Mouse (Mus musculus): ENCODE results near the gene AI464131. TPM values are rescaled to one million over a fixed set of nuclear protein-coding genes. Genes with fewer than 3 reads are reported as not detected.

AI464131 gene
- polyA plus RNA-seq, 1 experiment from 2014 or later: 10.3 TPM

GRCm38 (mm10) chr4:41513309-41513708 lies 10.4 kb upstream of the AI464131 start:
- Histone ChIP-seq H3K27ac (no peak overlapping the region), H3K4me2 (replicated peaks) (no peak overlapping the region), H3K4me1 (replicated peaks; ENCODE audit: control insufficient read depth, insufficient read depth, low read length) (0 out of 2 replicates have a peak, but pooled peaks cover 11% of the 10 kb centered on the region), H3K4me3 (replicated peaks; ENCODE audit: low read length) (no peak overlapping the region), H3K36me3 (replicated peaks; ENCODE audit: control insufficient read depth, insufficient read depth) (peaks cover under 1% of the 10 kb centered on the region; the same call in 1 of the 2 replicates), H3K9ac (no peak overlapping the region), H3K27me3 (ENCODE audit: control insufficient read depth, insufficient read depth, low read length) (no peaks in the 10 kb centered on the region), H3K9me3 (ENCODE audit: control insufficient read depth, low read length) (no peaks in the 10 kb centered on the region)
- 29% methylated on average over 4 of the region's 4 CpGs for WGBS
- ATAC-seq (ENCODE audit: low FRiP score) (peak; percentile 46; the same call in 1 of the 2 replicates), DNase-seq (ENCODE audit: low spot score) (no peak)

GRCm38 (mm10) chr4:41507998-41508397 lies 5.1 kb upstream of the AI464131 start:
- DNase-seq (ENCODE audit: low spot score): no peak
- no peak for ATAC-seq (ENCODE audit: low FRiP score)
- 36% methylated on average over 7 of the region's 7 CpGs for WGBS
- peaks cover 15% of the 10 kb centered on the region for H3K4me1 ChIP-seq (replicated peaks; ENCODE audit: control insufficient read depth, insufficient read depth, low read length)
- H3K36me3 ChIP-seq (replicated peaks; ENCODE audit: control insufficient read depth, insufficient read depth): no peaks in the 10 kb centered on the region
- no peak overlapping the region; the same call in 1 of the 2 replicates for H3K4me3 ChIP-seq (replicated peaks; ENCODE audit: low read length)
- peak overlapping the region; percentile 80; the same call in 1 of the 2 replicates for H3K4me2 ChIP-seq (replicated peaks)
- no peak overlapping the region for H3K27ac ChIP-seq
- H3K9me3 ChIP-seq (ENCODE audit: control insufficient read depth, low read length): no peaks in the 10 kb centered on the region
- H3K27me3 ChIP-seq (ENCODE audit: control insufficient read depth, insufficient read depth, low read length): peaks cover 3% of the 10 kb centered on the region; the same call in 1 of the 2 replicates
- H3K9ac ChIP-seq: no peak overlapping the region

DNA sequence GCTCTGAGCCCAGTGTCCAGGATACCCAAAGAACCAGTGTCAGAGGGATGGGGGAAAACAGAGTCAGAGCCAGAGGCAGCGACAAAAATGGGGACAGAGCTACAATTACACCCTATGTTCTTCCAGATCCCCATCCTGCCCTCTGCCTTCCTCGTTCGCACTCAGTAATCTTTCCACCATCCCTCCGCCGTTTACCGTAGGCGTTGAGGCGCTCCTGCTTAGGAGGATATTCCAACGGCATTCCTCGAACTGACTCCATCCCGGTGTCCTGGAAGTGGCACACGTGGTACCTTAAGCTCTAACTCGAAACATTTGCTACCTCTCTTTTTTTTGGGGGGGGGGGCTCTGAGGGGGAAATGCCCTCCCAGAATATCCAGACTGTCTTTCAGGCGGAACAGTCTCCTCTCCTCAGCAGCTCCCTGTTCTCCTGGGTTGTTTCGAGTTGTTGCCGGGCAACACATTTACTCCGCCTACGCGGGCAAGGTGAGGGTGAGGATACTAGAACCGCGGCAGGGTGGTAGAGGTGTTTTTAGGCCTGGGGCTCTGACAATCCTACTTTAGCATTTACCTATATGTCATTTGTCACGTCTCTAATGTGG lies 4.5 kb upstream of the AI464131 start:
- peaks cover 3% of the 10 kb centered on the region; the same call in 1 of the 2 replicates for H3K27me3 ChIP-seq (ENCODE audit: control insufficient read depth, insufficient read depth, low read length)
- DNase-seq (ENCODE audit: low spot score) (peak; percentile 62), ATAC-seq (ENCODE audit: low FRiP score) (peak; percentile 7)
- H3K36me3 ChIP-seq (replicated peaks; ENCODE audit: control insufficient read depth, insufficient read depth): no peaks in the 10 kb centered on the region
- under 1% methylated on average over 22 of the region's 22 CpGs for WGBS
- peak overlapping the region; percentile 68 for H3K27ac ChIP-seq
- peaks cover 13% of the 10 kb centered on the region for H3K4me1 ChIP-seq (replicated peaks; ENCODE audit: control insufficient read depth, insufficient read depth, low read length)
- H3K4me3 ChIP-seq (replicated peaks; ENCODE audit: low read length): peak overlapping the region; percentile 44
- peak overlapping the region; percentile 80 for H3K4me2 ChIP-seq (replicated peaks)
- peak overlapping the region; percentile 72 for H3K9ac ChIP-seq
- no peaks in the 10 kb centered on the region for H3K9me3 ChIP-seq (ENCODE audit: control insufficient read depth, low read length)

GRCm38 (mm10) chr4:41506906-41507305 lies 4.0 kb upstream of the AI464131 start:
- Histone ChIP-seq H3K27ac (peak overlapping the region; percentile 68), H3K4me3 (replicated peaks; ENCODE audit: low read length) (peak overlapping the region; percentile 44), H3K4me2 (replicated peaks) (peak overlapping the region; percentile 80), H3K9me3 (ENCODE audit: control insufficient read depth, low read length) (no peaks in the 10 kb centered on the region), H3K36me3 (replicated peaks; ENCODE audit: control insufficient read depth, insufficient read depth) (no peaks in the 10 kb centered on the region), H3K27me3 (ENCODE audit: control insufficient read depth, insufficient read depth, low read length) (peaks cover 4% of the 10 kb centered on the region; the same call in 1 of the 2 replicates), H3K4me1 (replicated peaks; ENCODE audit: control insufficient read depth, insufficient read depth, low read length) (peaks cover 15% of the 10 kb centered on the region), H3K9ac (peak overlapping the region; percentile 72)
- under 1% methylated on average over 29 of the region's 29 CpGs for WGBS
- DNase-seq (ENCODE audit: low spot score) (peak; percentile 79), ATAC-seq (ENCODE audit: low FRiP score) (peak; percentile 78)

GRCm38 (mm10) chr4:41506156-41506555 lies 3.3 kb upstream of the AI464131 start:
- WGBS: 13% methylated on average over 13 of the region's 13 CpGs
- Histone ChIP-seq H3K4me2 (replicated peaks) (peak overlapping the region; percentile 80; the same call in 1 of the 2 replicates), H3K4me3 (replicated peaks; ENCODE audit: low read length) (no peak overlapping the region), H3K9me3 (ENCODE audit: control insufficient read depth, low read length) (no peaks in the 10 kb centered on the region), H3K27me3 (ENCODE audit: control insufficient read depth, insufficient read depth, low read length) (peaks cover 11% of the 10 kb centered on the region; the same call in 1 of the 2 replicates), H3K27ac (no peak overlapping the region), H3K36me3 (replicated peaks; ENCODE audit: control insufficient read depth, insufficient read depth) (no peaks in the 10 kb centered on the region), H3K4me1 (replicated peaks; ENCODE audit: control insufficient read depth, insufficient read depth, low read length) (peaks cover 17% of the 10 kb centered on the region), H3K9ac (no peak overlapping the region)
- DNase-seq (ENCODE audit: low spot score) (peak; percentile 62), ATAC-seq (ENCODE audit: low FRiP score) (no peak)

DNA sequence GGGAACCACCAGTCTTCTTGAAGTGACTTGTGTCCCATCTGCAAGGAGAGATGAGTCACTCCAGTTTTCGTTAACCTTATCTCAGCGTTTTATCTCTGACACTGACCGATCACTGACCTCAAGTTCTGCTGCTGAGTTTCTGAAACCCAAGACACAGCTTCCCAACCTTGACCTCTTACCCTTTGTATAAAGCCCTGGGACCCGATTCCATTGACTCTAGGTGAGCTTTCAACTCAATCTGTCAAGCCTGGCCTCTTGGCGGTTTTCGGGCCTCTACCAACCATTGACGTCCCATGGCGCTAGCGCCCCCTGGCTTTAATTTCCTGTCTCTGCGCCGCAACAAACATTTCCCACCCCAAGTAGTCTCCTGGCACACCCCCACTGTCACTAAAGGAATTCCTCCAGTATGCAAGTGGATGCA lies 2.3 kb upstream of the AI464131 start:
- no peak overlapping the region for H3K4me2 ChIP-seq (replicated peaks)
- no peak overlapping the region for H3K27ac ChIP-seq
- H3K4me3 ChIP-seq (replicated peaks; ENCODE audit: low read length): no peak overlapping the region
- peaks cover 17% of the 10 kb centered on the region for H3K4me1 ChIP-seq (replicated peaks; ENCODE audit: control insufficient read depth, insufficient read depth, low read length)
- no peak for ATAC-seq (ENCODE audit: low FRiP score)
- DNase-seq (ENCODE audit: low spot score): no peak
- H3K9me3 ChIP-seq (ENCODE audit: control insufficient read depth, low read length): no peaks in the 10 kb centered on the region
- H3K27me3 ChIP-seq (ENCODE audit: control insufficient read depth, insufficient read depth, low read length): peaks cover 21% of the 10 kb centered on the region
- no peaks in the 10 kb centered on the region for H3K36me3 ChIP-seq (replicated peaks; ENCODE audit: control insufficient read depth, insufficient read depth)
- H3K9ac ChIP-seq: no peak overlapping the region
- 55% methylated on average over 11 of the region's 11 CpGs for WGBS

DNA sequence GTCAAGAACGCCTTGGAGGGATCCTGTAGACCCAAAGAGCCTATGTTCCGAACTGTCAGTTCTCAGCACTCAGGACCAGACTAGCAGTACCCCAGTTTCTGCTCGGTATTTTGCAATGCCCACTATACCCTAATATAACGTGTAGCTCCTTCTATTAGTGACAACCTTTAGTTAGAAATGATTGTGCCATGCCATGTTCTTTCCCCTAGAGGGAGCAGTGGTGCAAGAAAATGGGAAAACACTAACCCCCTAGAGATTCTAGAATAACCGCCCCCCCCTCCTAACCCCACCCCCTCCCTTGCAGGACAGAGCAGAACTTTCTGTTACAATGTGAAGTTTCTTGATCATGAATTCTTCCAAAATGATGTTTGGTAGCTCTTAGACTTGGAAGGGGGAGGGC lies 1.4 kb upstream of the AI464131 start:
- Histone ChIP-seq H3K27me3 (ENCODE audit: control insufficient read depth, insufficient read depth, low read length) (peaks cover 29% of the 10 kb centered on the region), H3K4me3 (replicated peaks; ENCODE audit: low read length) (no peak overlapping the region), H3K9me3 (ENCODE audit: control insufficient read depth, low read length) (no peaks in the 10 kb centered on the region), H3K4me2 (replicated peaks) (no peak overlapping the region), H3K27ac (no peak overlapping the region), H3K4me1 (replicated peaks; ENCODE audit: control insufficient read depth, insufficient read depth, low read length) (peaks cover 20% of the 10 kb centered on the region), H3K9ac (no peak overlapping the region), H3K36me3 (replicated peaks; ENCODE audit: control insufficient read depth, insufficient read depth) (no peaks in the 10 kb centered on the region)
- ATAC-seq (ENCODE audit: low FRiP score) (no peak), DNase-seq (ENCODE audit: low spot score) (no peak)
- WGBS: 79% methylated on average over 5 of the region's 5 CpGs

- peaks cover 23% of the 10 kb centered on the region for H3K4me1 ChIP-seq (replicated peaks; ENCODE audit: control insufficient read depth, insufficient read depth, low read length)
- peaks cover 46% of the 10 kb centered on the region for H3K27me3 ChIP-seq (ENCODE audit: control insufficient read depth, insufficient read depth, low read length)
- 11% methylated on average over 20 of the region's 20 CpGs for WGBS
- no peaks in the 10 kb centered on the region for H3K36me3 ChIP-seq (replicated peaks; ENCODE audit: control insufficient read depth, insufficient read depth)
- H3K4me2 ChIP-seq (replicated peaks): peak overlapping the region; percentile 50
- no peak overlapping the region for H3K27ac ChIP-seq
- H3K9ac ChIP-seq: peak overlapping the region; percentile 6; the same call in 1 of the 2 replicates
- H3K9me3 ChIP-seq (ENCODE audit: control insufficient read depth, low read length): no peaks in the 10 kb centered on the region
- ATAC-seq (ENCODE audit: low FRiP score) (peak; percentile 14; the same call in 1 of the 2 replicates), DNase-seq (ENCODE audit: low spot score) (no peak)
- peak overlapping the region; percentile 26 for H3K4me3 ChIP-seq (replicated peaks; ENCODE audit: low read length)
These were observed 520 bp downstream of the AI464131 start for GRCm38 (mm10) chr4:41502171-41502940.

DNA sequence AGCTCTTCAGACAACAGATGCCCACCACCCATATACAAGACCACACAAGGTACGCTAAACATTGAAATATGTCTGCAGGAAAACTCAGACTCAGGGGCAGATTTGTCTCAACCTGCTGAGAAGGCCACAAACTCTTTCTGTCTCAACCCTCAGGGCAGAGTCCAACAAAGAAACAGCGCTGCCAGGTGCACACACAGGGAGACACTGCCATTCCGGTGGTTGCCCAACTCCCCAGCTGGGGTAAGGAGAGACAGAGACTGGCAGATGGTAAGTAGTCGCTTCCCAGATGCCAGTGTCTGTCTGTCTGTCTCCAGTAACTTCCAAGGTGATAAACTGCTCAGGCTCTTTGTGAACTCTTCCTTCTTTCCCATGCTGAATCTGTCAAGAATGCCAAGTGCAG lies 2.1 kb downstream of the AI464131 start:
- no peak for DNase-seq (ENCODE audit: low spot score)
- Histone ChIP-seq H3K27ac (no peak overlapping the region), H3K9me3 (ENCODE audit: control insufficient read depth, low read length) (no peaks in the 10 kb centered on the region), H3K9ac (no peak overlapping the region), H3K27me3 (ENCODE audit: control insufficient read depth, insufficient read depth, low read length) (peaks cover 56% of the 10 kb centered on the region), H3K36me3 (replicated peaks; ENCODE audit: control insufficient read depth, insufficient read depth) (no peaks in the 10 kb centered on the region), H3K4me3 (replicated peaks; ENCODE audit: low read length) (no peak overlapping the region), H3K4me2 (replicated peaks) (no peak overlapping the region), H3K4me1 (replicated peaks; ENCODE audit: control insufficient read depth, insufficient read depth, low read length) (peaks cover 17% of the 10 kb centered on the region; the same call in 1 of the 2 replicates)
- ATAC-seq (ENCODE audit: low FRiP score): no peak
- WGBS: 70% methylated on average over 4 of the region's 4 CpGs

Measured in hindbrain, embryonic 14.5 days (tissue).